Mouse (Mus musculus) heart, embryonic 15.5 days (tissue): ENCODE data around the gene Gm11562. TPM values are rescaled to one million over a fixed set of nuclear protein-coding genes. Genes with fewer than 3 reads are reported as not detected.

Experiments used
- ATAC-seq: fragments of 200-750 bp; cut with Nextera tagmentation; replicated peaks from 2 replicates; pipeline ENCODE4 v1.8.0; 2017; ENCODE audit warnings: low read depth, moderate TSS enrichment; ENCODE audit not compliant: insufficient number of reproducible peaks, insufficient read depth, low FRiP score
- H3K27ac ChIP-seq: fragments of 300-500 bp; sonication (generic); 2 replicates; pipeline ENCODE4 v1.5.1; 2015; ENCODE audit warnings: mild to moderate bottlenecking, inconsistent platforms
- H3K27me3 ChIP-seq: fragments of 300-500 bp; sonication (generic); 2 replicates; pipeline ENCODE4 v1.6.1; 2015; ENCODE audit warnings: inconsistent platforms
- H3K36me3 ChIP-seq: fragments of 300-500 bp; sonication (generic); 2 replicates; pipeline ENCODE4 v1.6.1; 2015; ENCODE audit warnings: mild to moderate bottlenecking, inconsistent platforms
- H3K4me1 ChIP-seq: fragments of 300-500 bp; sonication (generic); replicated peaks from 2 replicates; pipeline ENCODE4 v1.6.1; 2015; ENCODE audit warnings: inconsistent platforms
- H3K4me2 ChIP-seq: fragments of 300-500 bp; sonication (generic); 2 replicates; pipeline ENCODE4 v1.6.1; 2015; ENCODE audit warnings: inconsistent platforms, mild to moderate bottlenecking, moderate library complexity
- H3K4me3 ChIP-seq: fragments of 300-500 bp; sonication (generic); 2 replicates; pipeline ENCODE4 v1.5.1; 2015; ENCODE audit warnings: mild to moderate bottlenecking, inconsistent platforms
- H3K9ac ChIP-seq: fragments of 300-500 bp; sonication (generic); 2 replicates; pipeline ENCODE4 v1.6.1; 2015; ENCODE audit warnings: mild to moderate bottlenecking, inconsistent platforms
- H3K9me3 ChIP-seq: fragments of 300-500 bp; sonication (generic); replicated peaks from 2 replicates; pipeline ENCODE4 v1.6.1; 2016; ENCODE audit warnings: inconsistent platforms
- WGBS: fragments of 180-500 bp; shearing (Covaris S2); methylation state at CpG from one replicate; pipeline ENCODE4 v1.1.7; 2015; ENCODE audit warnings: mixed read lengths; 5-methylcytosine and 5-hydroxymethylcytosine counted together
- polyA plus RNA-seq: library from polyadenylated mRNA; unstranded; fragments of >200 nt; fragmentation: Nextera tagmentation; extraction: Ambion mirVana; gene quantifications from 2 replicates; pipeline ENCODE4 v1.2.1, GENCODE M21; 2015

The Gm11562 gene
- polyA plus RNA-seq, 1 experiment from 2014 or later = not detected

DNA sequence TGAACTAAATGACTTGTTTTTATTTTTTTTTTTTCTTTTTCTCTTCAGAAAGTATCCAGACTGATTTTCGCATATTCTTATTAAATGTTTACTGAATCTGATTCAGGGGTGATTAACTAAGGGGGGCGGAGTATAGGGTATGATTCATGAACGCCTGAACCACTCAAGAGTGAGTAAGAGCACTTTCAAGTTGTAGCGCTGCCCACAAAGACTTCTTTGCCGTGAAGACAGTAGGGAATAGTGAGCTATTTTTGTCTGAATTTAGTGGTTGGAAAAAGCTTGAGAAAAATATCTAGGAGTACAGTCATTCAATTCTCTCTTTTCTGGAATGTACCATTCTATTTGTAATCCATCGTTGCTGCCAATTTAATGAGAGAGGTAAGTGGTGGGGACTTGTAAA lies 38.7 kb downstream of the Gm11562 start:
- no peak for ATAC-seq

DNA sequence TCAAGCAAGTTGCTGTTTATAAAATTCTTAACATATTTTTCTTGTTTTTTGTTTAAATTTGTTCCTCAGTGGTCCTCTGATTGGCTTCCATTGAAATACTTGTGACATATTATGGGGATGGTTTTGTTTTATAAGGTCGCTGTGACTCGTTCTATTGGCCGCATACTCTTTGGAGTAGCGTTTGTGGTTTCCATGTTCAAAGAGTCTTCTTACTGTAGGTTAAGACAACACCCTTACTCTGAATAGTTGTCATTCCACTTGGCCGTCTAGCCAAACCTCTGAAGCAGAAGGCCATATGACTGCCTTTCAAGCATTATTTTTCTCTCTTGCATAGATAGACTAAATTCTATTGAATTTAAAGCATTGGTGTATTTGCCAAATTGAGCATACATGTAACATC lies 39.2 kb downstream of the Gm11562 start:
- Histone ChIP-seq H3K4me2 (no peak overlapping the region), H3K27me3 (no peaks in the 10 kb centered on the region), H3K9ac (no peak overlapping the region), H3K27ac (no peak overlapping the region), H3K9me3 (no peaks in the 10 kb centered on the region), H3K36me3 (no peaks in the 10 kb centered on the region), H3K4me3 (no peak overlapping the region), H3K4me1 (no peaks in the 10 kb centered on the region)
- 81% methylated on average over 5 of the region's 5 CpGs for WGBS
- no peak for ATAC-seq

More for the DNA sequence above, 38.7 kb downstream of the Gm11562 start:
- H3K4me3 ChIP-seq = no peak overlapping the region
- no peak overlapping the region for H3K9ac ChIP-seq
- 69% methylated on average over 6 of the region's 6 CpGs for whole genome bisulfite sequencing
- no peaks in the 10 kb centered on the region for H3K27me3 ChIP-seq
- no peak overlapping the region for H3K4me2 ChIP-seq
- no peaks in the 10 kb centered on the region for H3K9me3 ChIP-seq
- no peaks in the 10 kb centered on the region for H3K36me3 ChIP-seq
- no peak overlapping the region for H3K27ac ChIP-seq
- H3K4me1 ChIP-seq = no peaks in the 10 kb centered on the region

DNA sequence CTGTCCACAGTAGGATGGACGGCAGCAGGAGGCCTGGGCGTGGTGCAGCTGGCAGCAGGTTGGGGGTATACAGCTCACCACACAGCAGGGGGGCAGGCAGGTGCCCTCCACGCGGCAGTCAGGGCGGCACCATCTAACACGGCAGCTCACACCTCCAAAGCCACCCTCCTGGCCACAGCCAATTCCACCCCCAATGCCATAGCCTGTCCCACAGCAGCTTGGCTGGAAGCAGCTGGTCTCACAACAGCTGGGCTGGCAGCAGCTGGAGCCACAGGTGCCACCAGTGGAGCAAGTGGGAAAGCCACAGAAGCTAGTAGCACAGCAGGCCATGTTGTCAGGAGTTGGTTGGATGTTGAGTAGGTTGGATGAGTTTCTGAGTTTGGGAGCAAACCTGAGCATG lies 39.6 kb downstream of the Gm11562 start, which contains the start of gene Krtap1-5:
Krtap1-5 (minus strand) TSS at position 381 of the 400 bp plus-strand sequence.
- no peak within 1 kb of the TSS for H3K9ac ChIP-seq
- no peak within 1 kb of the TSS for H3K27ac ChIP-seq
- no peaks in the 10 kb centered on the region for H3K9me3 ChIP-seq
- no peaks in the 10 kb centered on the region for H3K36me3 ChIP-seq
- no peaks in the 10 kb centered on the region for H3K4me1 ChIP-seq
- no peak within 1 kb of the TSS for H3K4me2 ChIP-seq
- no peaks in the 10 kb centered on the region for H3K27me3 ChIP-seq
- WGBS = 84% methylated on average over 6 of the region's 6 CpGs
- no peak within 1 kb of the TSS for H3K4me3 ChIP-seq
- no peak for ATAC-seq

DNA sequence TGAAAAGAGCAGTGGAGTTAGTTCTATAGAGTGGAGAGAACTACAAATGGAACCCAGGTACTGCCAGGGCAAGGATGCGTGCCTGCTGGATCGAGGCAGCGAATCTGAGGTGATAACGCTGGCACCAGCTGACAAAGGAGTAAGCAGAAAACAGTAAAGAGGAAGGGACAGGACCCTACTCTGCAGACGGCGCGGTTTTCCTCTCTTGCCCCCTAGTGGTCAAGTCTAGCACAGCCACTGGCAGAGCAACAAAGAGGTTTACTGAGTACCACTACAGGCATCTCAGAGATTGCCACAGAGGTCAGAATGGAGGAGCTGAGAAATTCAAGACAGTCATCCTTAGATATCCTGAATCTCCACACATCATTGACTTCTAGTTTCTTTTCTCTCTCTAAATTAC lies 46.1 kb downstream of the Gm11562 start:
- no peak overlapping the region for H3K27ac ChIP-seq
- peak overlapping the region; percentile 45 for H3K4me2 ChIP-seq
- H3K27me3 ChIP-seq = no peaks in the 10 kb centered on the region
- H3K36me3 ChIP-seq = no peaks in the 10 kb centered on the region
- H3K4me3 ChIP-seq = no peak overlapping the region
- H3K4me1 ChIP-seq = no peaks in the 10 kb centered on the region
- 3% methylated on average over 7 of the region's 7 CpGs for WGBS
- no peak for ATAC-seq
- H3K9me3 ChIP-seq = no peaks in the 10 kb centered on the region
- no peak overlapping the region for H3K9ac ChIP-seq

DNA sequence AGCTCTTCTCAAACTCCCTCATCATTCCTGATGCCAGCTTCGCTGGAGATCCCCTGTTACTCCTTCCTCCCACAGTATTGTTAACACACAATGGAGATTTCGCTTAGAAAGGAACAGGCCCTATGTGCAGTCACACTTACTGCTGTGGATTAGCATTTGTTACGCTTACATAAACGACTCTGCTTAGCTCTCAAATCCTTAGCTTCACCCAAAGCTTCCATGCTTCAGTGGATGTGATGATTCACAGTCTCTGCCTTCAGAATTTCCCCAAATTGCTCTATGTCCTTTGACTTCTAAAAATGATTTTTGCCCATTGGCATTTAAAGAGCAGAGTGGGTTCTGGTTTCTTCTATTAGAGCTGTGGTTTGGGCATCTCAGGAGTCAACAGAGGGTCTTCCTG lies 47.1 kb downstream of the Gm11562 start:
- ATAC-seq = no peak
- no peak overlapping the region for H3K9ac ChIP-seq
- H3K4me2 ChIP-seq = no peak overlapping the region
- no peaks in the 10 kb centered on the region for H3K27me3 ChIP-seq
- no peaks in the 10 kb centered on the region for H3K9me3 ChIP-seq
- H3K36me3 ChIP-seq = no peaks in the 10 kb centered on the region
- WGBS = 60% methylated on average over 4 of the region's 4 CpGs
- no peak overlapping the region for H3K4me3 ChIP-seq
- no peak overlapping the region for H3K27ac ChIP-seq
- H3K4me1 ChIP-seq = no peaks in the 10 kb centered on the region

Other genes with a start within 250 kb of the Gm11562 start
- not detected in 2 replicates for gene Krt28, start 245.5 kb downstream of the Gm11562 start, polyA plus RNA-seq
- gene Krt10, start 231.1 kb downstream of the Gm11562 start, polyA plus RNA-seq = 11.8 and 18.2 TPM in 2 replicates
- gene Krt12, start 198.2 kb downstream of the Gm11562 start, polyA plus RNA-seq = not detected in 2 replicates
- 0.43 and 0.68 TPM in 2 replicates for gene Krt20, start 182.3 kb downstream of the Gm11562 start, polyA plus RNA-seq
- 0.32 and 0.35 TPM in 2 replicates for gene Krt23, start 127.3 kb downstream of the Gm11562 start, polyA plus RNA-seq
- not detected in 2 replicates for gene Krt39, start 99.1 kb downstream of the Gm11562 start, polyA plus RNA-seq
- gene Krt40, start 77.3 kb downstream of the Gm11562 start, polyA plus RNA-seq = not detected in 2 replicates
- not detected in 2 replicates for gene Krtap3-3, start 69.6 kb downstream of the Gm11562 start, polyA plus RNA-seq
- not detected in 2 replicates for gene Krtap3-2, start 63.6 kb downstream of the Gm11562 start, polyA plus RNA-seq
- not detected in 2 replicates for gene Gm11939, start 61.0 kb downstream of the Gm11562 start, polyA plus RNA-seq
- gene Krtap3-1, start 53.8 kb downstream of the Gm11562 start, polyA plus RNA-seq = not detected in 2 replicates
- gene Krtap1-5, start 39.4 kb downstream of the Gm11562 start, polyA plus RNA-seq = not detected in 2 replicates
- not detected in 2 replicates for gene Krtap1-4, start 36.8 kb downstream of the Gm11562 start, polyA plus RNA-seq
- not detected in 2 replicates for gene Krtap1-3, start 29.1 kb downstream of the Gm11562 start, polyA plus RNA-seq
- gene Krtap9-3, start 22.3 kb downstream of the Gm11562 start, polyA plus RNA-seq = not detected in 2 replicates
- not detected in 2 replicates for gene Gm11938, start 17.1 kb downstream of the Gm11562 start, polyA plus RNA-seq
- gene Gm11937, start 10.2 kb downstream of the Gm11562 start, polyA plus RNA-seq = not detected in 2 replicates
- not detected in 2 replicates for gene Krtap2-4, start 5.6 kb downstream of the Gm11562 start, polyA plus RNA-seq
- not detected in 2 replicates for gene Krtap4-1, start 7.8 kb upstream of the Gm11562 start, polyA plus RNA-seq
- not detected in 2 replicates for gene Krtap4-2, start 14.6 kb upstream of the Gm11562 start, polyA plus RNA-seq
- gene Krtap4-7, start 23.7 kb upstream of the Gm11562 start, polyA plus RNA-seq = not detected in 2 replicates
- not detected in 2 replicates for gene Gm11555, start 29.8 kb upstream of the Gm11562 start, polyA plus RNA-seq
- not detected in 2 replicates for gene Gm11563, start 38.5 kb upstream of the Gm11562 start, polyA plus RNA-seq
- not detected in 2 replicates for gene Krtap4-6, start 45.5 kb upstream of the Gm11562 start, polyA plus RNA-seq
- not detected in 2 replicates for gene Gm14190, start 70.3 kb upstream of the Gm11562 start, polyA plus RNA-seq
- not detected in 2 replicates for gene Gm14180, start 113.9 kb upstream of the Gm11562 start, polyA plus RNA-seq
- not detected in 2 replicates for gene Gm11595, start 152.5 kb upstream of the Gm11562 start, polyA plus RNA-seq
- gene Krtap4-8, start 160.3 kb upstream of the Gm11562 start, polyA plus RNA-seq = not detected in 2 replicates
- gene Krtap4-9, start 164.8 kb upstream of the Gm11562 start, polyA plus RNA-seq = not detected in 2 replicates
- not detected in 2 replicates for gene Gm11596, start 173.0 kb upstream of the Gm11562 start, polyA plus RNA-seq
- not detected in 2 replicates for gene Gm11569, start 178.5 kb upstream of the Gm11562 start, polyA plus RNA-seq
- not detected in 2 replicates for gene Gm11554, start 184.0 kb upstream of the Gm11562 start, polyA plus RNA-seq
- not detected in 2 replicates for gene Krtap4-13, start 189.5 kb upstream of the Gm11562 start, polyA plus RNA-seq
- gene Gm11564, start 195.2 kb upstream of the Gm11562 start, polyA plus RNA-seq = not detected in 2 replicates
- gene 2300003K06Rik, start 217.6 kb upstream of the Gm11562 start, polyA plus RNA-seq = not detected in 2 replicates
- gene Krtap4-16, start 231.2 kb upstream of the Gm11562 start, polyA plus RNA-seq = not detected in 2 replicates
- gene Gm11568, start 237.5 kb upstream of the Gm11562 start, polyA plus RNA-seq = not detected in 2 replicates
- gene Gm11559, start 244.0 kb upstream of the Gm11562 start, polyA plus RNA-seq = not detected in 2 replicates